Mouse (Mus musculus) spleen, postnatal 36 days (tissue): ENCODE measurements around the gene Ifit1bl2.
"Not testable (repeated sequence)": the region's sequence is repeated elsewhere in the genome, so short reads cannot be mapped to it uniquely, and the experiment has no call there.

Experiments
- DNase-seq, 2 experiments: peaks; one replicate each; pipeline ENCODE4 v3.0.0; 2022; ENCODE audit warnings: low spot score in 2 of 2, mixed read lengths in 1 of 2

Gene Ifit1bl2

DNA sequence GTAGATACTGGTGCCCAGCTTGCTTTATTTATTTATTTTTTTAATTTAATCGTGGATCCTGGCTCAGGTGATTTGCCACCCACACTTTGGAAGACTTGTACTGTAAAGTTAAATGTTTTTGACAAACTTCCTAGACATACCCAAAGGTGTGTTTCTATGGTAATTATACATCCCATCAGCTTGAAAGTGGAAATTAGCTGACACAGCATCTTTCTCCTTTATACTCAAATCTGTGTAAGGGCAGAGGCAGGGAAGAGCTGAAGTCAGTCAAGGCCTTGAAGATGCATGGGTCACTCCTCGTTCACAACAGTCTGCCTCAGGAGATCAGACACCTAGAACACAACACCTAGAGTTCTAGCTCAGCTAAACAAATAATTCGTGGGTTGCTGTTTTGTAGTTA lies 30.4 kb downstream of the Ifit1bl2 start:
- DNase-seq = not testable (repeated sequence)

DNA sequence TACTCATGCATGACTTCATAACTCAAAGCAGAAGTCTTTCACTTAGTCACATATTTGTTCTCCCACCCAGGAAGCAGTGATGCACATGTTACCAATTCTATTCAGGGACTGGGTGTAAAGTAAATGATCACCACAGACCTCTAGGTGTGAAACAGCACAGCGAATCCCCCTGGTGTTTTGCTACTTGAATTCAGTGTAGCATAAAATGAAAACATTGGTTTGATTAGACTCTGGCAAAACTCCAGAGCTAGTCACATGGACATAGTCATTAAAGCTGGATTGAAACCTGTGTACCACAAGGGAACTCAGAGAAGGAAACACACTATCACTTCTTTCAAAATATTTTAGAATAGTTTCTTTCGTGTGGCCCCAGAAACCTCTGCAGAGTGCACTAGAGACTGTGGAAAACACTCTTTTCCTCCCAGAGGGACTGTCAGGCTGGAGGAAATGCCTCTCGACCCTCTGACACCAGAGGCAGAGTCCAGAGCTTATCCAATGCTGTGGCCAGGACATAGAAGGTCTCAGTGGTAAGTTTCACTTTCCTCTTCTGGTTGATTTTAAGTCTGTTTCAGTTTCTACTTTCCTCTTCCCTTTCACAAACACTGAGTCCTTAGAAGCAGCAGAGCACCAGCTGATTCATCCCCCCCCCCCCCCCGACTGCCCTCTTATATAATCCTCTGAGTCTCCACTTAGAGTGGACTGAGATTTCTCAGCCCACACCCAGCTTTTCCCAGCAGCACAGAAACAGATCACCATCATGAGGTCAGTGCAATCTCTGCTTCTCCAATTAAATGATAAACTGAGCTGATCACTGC lies 33.1 kb downstream of the Ifit1bl2 start, which contains the start of gene Ifit3b:
TSS of gene Ifit3b (plus strand) at position 734 of the 815 bp plus-strand sequence.
- DNase-seq = not testable (repeated sequence)

DNA sequence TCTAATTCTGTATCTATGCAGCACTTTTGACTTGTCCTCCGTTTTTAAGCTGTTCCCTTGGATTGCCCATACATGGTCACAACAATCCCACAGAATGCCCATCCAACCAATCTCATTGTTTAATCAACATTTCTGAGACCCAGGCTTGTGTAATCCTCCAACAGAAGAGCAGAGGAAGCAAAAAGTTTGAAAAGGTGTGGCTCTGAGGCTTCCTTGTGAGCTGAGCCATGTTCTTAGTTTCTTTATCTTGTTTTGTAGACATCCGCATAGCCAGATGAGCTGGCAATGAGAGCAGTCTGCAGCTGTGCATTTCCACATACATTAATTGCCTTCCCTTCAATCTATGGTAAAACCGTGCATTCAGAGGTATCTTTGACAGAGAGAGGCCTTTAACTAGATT lies 35.1 kb downstream of the Ifit1bl2 start:
- no peak for DNase-seq

DNA sequence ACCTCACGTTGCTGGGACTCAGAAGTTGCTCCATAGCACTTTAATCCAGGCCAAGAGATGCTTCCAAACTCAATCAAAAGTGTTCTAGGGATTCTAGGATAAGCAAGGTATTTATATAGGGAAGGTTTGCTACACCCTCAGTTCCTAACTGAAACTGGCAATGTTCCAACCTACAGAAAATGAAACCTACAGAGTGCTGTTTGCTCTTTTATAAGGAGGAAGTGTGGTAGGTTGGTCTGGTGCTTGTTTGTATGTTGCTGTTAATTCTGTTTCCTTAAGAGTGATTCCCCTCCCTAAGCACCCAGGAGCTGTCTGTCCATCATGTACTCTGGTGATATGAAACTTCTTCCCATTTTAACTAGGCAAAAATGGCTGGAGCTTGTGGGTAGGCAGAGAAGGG lies 38.7 kb downstream of the Ifit1bl2 start, which contains the start of gene Ifit1bl1:
TSS of gene Ifit1bl1 (minus strand) at position 69 of the 400 bp plus-strand sequence.
- peak; percentile 68 to 77 for DNase-seq

DNA sequence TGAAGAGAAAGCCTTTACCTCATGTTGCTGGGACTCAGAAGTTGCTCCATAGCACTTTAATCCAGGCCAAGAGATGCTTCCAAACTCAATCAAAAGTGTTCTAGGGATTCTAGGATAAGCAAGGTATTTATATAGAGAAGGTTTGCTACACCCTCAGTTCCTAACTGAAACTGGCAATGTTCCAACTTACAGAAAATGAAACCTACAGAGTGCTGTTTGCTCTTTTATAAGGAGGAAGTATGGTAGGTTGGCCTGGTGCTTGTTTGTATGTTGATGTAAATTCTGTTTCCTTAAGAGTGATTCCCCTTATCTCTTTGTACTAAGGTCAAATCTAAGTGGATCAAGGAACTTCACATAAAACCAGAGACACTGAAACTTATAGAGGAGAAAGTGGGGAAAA lies 41.3 kb downstream of the Ifit1bl2 start:
- peak; percentile 61 to 84 for DNase-seq

DNA sequence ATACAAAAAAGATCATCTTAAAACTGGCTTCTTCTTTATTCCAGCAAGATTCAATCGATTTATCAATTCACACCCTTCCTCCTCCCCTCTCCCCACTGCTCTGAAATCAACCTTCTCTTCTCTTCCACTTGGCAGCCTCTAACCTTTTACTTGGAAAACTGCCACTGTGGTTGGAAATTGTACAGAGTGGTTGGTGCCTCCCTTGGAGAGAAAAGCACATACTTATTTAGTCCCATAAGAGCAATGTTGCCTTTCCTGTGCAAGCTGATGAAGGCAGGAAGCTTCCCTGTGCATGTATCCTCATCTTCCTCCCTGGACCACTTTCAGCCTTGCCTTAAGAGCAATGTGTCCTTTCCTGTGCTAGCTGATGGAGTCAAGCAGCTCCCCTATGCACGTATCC lies 42.2 kb downstream of the Ifit1bl2 start:
- no peak for DNase-seq

DNA sequence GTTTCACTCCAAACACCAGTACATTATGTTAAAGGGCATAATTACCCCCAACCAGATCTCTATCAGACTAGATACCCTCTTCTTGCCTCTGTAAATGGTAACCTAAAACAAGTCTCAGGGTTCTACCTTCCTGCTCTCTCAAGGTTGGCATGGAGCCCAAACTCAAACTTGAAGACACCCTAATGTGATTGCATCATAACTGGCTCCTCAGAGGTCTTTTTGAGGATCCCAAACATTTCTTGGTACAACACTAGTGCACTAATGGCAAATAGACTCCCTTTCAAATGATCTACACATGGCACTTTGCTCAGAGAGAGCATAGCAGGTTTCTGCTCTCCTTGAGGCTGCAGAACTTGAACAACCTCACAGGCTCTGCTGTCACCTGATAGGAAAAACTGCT lies 43.7 kb downstream of the Ifit1bl2 start:
- no peak for DNase-seq

DNA sequence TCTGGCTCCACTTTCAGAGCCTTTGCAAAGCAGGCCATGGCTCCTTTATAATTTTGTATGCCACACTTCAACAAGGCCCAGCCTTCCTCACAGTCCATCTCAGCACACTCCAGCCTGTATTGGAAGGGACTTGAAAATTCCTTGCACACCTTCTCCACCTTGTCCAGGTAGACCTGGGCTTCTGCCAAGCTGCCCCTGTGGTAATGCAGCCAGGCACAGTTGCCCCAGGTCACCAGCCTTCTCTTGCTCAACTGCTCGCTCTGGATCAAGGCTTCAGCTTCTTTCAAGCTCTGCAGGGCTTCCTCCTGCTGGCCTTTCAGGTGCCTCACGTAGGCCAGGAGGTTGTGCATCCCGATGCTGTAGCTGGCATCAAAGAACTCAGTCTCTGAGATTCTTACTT lies 46.0 kb downstream of the Ifit1bl2 start:
- DNase-seq = not testable (repeated sequence)

DNA sequence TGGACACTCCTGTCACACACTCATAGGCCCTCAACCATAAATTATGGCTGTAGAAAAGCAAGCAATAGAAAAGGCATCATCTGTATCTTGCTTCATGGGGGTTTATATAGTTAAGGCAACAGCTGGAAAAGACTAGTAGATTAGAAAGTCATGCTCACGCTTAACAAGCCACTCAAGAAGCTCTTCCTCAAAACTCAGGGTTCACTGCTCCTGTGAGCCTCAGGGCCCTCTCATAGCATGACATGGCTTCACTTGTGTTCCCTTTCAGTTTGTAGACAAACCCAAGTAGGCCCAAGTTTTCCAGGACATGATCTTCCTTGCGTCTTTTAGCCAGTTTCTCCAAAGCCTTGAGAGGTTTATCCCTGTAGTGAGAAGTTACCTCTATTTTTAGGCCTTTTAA lies 47.1 kb downstream of the Ifit1bl2 start:
- DNase-seq = peak; percentile 56 to 60

DNA sequence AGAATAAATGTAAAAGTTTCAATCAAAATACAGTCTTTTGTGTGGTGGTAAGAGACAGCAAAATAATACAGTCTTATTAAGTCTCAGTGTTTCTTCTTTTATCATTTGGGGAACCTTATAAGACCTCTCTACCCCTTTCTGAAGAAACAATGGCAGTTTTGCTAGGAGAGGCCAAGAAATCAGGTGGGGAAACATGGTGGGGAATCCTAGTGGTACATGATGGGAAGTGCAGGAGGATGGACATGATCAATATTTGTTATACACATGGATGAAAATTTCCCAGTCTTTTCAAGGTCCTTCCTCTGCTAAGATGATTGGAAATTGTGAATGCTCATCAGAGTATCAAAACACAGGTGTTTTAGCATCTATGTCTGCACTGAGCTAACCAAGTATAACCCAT lies 51.6 kb downstream of the Ifit1bl2 start:
- DNase-seq = no peak

DNA sequence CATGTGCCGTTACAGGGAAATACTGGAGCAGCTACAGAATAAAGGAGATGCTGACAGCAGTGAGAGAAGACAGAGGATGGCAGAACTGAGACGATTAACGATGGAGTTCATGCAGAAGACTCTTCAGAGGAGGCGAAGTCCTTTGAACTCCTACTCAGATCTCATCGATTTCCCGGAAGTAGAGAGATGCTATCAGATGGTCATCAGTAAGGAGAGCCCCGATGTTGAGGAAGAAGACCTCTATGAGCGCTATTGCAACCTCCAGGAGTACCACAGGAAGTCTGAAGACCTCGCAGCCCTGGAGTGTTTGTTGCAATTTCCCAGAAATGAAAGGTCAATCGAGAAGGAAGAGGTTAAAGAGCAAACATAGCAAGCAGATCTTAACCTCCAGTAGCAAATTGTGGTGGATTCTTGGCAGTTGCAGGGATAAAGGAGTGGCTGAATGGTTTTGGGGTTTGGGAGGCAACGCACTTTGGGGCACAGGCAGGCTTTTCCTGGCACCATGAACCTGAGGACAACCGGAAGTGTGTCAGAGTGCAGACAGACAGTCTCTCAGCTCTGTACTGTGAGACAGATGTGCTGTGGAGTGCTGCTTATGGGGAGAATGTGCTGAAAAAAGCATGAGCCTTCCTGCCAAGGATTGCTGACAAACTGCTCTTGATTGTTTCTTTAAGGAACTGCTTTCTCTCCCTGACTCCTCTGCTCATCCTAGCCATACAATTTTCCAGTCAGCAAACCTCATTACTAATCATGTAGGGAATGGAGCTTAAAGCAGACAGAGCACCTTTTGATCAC lies 52.4 kb downstream of the Ifit1bl2 start:
- DNase-seq = not testable (repeated sequence)

DNA sequence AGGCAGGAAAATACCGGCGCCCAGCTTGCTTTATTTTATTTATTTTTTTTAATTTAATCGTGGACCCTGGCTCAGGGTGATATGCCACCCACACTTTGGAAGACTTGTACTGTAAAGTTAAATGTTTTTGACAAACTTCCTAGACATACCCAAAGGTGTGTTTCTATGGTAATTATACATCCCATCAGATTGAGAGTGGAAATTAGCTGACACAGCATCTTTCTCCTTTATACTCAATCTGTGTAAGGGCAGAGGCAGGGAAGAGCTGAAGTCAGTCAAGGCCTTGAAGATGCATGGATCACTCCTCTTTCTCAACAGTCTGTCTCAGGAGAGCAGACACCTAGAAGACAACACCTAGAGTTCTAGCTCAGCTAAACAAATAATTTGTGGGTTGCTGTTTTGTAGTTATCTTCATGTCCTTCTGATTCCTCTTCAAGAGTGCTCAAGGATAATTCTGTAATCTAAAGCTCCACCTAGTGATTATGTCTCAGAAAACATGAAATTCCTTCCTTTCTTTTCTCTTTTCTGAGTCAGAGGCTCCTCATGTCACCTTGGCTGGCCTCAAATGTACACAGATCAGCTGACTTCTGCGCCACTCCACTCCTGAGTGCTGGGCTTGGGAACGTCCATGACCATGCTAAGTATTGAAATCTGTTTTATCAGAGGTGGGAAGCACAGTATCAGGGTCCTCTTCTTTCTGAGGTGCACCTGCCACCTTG lies 54.6 kb downstream of the Ifit1bl2 start:
- not testable (repeated sequence) for DNase-seq

DNA sequence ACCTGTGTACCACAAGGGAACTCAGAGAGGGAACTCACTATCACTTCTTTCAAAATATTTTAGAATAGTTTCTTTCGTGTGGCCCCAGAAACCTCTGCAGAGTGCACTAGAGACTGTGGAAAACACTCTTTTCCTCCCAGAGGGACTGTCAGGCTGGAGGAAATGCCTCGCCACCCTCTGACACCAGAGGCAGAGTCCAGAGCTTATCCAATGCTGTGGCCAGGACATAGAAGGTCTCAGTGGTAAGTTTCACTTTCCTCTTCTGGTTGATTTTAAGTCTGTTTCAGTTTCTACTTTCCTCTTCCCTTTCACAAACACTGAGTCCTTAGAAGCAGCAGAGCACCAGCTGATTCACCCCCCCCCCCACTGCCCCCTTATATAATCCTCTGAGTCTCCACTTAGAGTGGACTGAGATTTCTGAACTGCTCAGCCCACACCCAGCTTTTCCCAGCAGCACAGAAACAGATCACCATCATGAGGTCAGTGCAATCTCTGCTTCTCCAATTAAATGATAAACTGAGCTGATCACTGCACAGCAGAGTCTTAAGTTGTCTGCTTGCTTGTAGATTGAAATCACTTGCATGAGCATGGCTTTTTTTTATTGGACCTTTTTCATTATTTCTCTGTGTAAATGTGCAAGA lies 57.3 kb downstream of the Ifit1bl2 start, which contains the start of gene Ifit3:
TSS of gene Ifit3 (plus strand) at position 406 of the 641 bp plus-strand sequence.
- DNase-seq = not testable (repeated sequence)

DNA sequence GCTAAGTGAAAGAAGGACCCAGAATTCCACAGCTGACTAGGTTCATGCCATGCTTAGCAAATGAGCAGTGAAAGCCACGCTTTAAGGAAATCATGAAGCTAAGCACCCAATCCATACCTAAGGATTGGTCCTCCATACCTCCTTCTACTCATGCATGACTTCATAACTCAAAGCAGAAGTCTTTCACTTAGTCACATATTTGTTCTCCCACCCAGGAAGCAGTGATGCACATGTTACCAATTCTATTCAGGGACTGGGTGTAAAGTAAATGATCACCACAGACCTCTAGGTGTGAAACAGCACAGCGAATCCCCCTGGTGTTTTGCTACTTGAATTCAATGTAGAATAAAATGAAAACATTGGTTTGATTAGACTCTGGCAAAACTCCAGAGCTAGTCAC lies 57.8 kb downstream of the Ifit1bl2 start:
- not testable (repeated sequence) for DNase-seq

DNA sequence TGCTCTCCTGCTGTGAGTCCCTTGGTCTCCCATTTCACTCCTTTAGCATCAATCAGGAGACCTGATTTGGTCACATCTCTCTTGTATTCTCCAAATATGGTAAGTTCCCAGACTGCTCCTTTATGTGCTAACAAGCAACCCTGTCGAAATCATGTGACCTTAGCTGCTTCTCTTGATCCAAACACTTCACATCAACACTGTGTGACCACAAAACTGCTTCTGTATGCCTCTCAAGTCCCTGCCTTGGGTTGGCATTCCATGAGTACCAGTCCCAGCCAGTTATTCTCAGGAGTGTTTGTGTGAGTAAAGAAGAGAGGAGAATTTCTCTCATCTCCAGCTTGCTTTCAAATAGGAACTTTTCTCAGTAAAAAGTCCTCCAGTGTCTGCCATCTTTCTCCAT lies 63.4 kb downstream of the Ifit1bl2 start:
- DNase-seq = no peak

DNA sequence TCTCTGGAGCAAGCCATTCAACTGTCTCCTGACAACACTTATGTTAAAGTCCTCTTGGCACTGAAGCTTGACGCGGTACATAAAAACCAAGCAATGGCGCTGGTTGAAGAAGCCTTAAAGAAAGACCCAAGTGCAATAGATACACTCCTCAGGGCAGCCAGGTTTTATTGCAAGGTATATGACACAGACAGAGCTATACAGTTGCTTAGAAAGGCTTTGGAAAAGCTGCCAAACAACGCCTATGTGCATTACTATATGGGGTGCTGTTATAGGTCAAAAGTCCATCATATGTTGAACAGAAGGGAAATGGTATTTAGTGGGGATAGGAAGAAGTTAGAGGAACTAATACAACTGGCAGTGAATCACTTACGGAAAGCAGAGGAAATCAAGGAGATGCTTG lies 66.9 kb downstream of the Ifit1bl2 start:
- DNase-seq = no peak

DNA sequence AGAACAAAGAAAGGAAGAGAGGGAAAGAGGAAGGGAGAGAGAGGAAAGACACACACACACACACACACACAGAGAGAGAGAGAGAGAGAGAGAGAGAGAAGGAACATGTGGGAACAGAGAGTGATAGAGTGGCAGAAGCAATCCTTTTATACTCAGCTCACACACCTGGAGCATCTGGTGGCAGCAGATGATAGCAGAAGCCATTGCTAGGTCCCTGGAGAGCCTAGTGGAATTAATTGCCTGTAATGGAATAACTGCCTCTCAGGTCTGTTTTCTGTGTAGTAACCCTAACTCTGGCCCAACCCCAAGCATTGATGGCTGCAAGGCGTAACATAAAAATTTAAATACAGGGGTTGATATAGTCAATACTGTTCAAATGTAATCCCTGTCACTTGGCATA lies 69.5 kb downstream of the Ifit1bl2 start:
- DNase-seq = no peak

DNA sequence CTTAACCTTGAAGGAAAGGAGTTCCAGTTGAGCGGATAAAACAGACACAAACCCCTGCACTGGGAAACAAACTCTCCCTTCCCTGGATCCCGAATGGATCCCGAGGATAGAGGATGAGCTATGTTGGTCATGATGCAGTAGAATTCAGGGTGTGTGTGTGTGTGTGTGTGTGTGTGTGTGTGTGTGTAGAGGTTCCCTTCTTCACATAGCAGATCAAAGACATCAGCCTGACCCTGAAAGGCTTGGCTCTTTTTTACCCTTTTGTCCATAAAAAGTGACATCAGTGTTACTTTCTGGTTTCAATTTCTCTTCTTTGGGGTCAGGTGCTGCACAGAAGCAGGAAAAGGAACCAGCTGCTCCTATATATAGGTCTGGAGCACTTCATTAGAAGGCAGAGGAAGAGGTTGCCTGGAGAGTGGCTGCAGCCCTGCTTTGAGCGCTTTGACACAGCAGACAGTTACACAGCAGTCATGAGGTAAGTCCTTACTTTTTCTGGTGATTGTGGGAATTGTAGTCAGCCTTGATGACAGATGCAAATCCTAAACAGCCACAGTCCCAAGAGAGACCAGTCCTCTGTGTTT lies 70.6 kb downstream of the Ifit1bl2 start:
- no peak for DNase-seq

DNA sequence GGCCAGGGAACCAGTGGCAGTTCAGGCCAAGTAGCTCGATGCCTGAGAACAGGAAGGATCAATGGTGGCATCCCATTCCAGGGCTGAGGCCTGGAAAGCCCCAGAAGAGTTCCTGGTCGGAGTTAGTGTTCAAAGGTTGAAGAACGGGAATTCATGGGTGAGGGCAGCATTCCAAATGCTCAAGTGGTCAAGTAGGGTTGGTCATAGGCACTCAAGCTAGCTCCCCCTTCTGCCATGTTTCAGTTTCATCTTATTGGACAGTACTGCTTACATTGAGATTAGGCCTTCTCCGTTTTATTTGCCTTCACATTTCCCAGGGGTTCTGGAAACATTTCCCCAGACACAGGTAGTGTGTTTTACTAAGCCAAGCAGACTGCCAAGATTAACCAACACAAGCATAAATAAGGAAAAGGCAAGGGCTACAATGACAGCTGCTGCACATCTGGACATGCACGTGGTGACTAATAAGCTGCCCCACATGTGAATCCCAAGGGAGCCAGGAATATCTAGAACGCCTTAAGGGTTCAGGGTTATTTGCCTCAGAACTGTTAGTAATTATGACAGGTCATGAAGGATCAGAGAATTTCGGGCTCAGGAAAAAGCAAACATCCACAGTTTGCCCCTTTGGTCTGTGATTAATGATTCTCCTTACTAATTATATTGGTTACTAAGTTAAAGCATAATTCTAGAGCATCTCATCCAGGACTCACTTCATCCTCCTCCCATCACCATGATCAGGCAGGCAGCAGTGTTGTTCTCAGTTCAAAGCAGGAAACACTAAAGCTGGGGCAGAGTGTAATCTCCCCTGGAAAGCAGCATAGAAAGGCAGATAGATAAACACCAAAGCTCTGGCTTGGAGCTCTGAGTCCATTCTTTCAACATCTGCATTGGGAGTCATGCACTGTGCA lies 71.3 kb downstream of the Ifit1bl2 start:
- no peak for DNase-seq
